Mouse (Mus musculus): Measurements from ENCODE around the gene Cebpb.
"Not testable (repeated sequence)": the region's sequence is repeated elsewhere in the genome, so short reads cannot be mapped to it uniquely, and the experiment has no call there.

Cebpb gene

GRCm38 (mm10) chr2:167688498-167689451 is at the start of gene Cebpb:
Cebpb (plus strand) TSS chr2:167688915.
- peak; percentile 82 for DNase-seq (ENCODE audit: low read depth, low spot score)

GRCm38 (mm10) chr2:167640279-167640678 is 48.4 kb upstream of the Cebpb start:
- DNase-seq (ENCODE audit: low read depth, low spot score): no peak

DNA sequence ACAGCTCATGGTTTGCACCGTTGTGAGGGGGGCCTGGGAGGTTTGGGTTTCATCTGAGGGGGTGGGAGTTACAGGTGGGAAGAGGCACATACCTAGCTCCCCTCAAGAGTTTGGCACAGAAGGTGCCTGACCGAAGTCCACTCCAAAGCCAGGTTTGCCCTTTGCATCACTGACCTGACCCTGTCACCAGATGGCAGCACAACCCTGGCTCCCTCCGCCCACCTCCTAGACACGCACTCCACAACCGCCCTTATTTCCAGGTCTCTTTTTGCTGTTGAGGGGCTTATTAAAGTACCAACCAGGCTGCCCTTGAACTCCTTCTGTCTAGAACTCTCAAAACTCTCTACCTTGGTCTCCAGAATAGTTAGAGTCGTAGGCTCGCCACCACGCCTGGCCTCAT is 47.4 kb upstream of the Cebpb start:
- DNase-seq (ENCODE audit: low read depth, low spot score): no peak

GRCm38 (mm10) chr2:167642164-167642563 is 46.6 kb upstream of the Cebpb start:
- DNase-seq (ENCODE audit: low read depth, low spot score): no peak

DNA sequence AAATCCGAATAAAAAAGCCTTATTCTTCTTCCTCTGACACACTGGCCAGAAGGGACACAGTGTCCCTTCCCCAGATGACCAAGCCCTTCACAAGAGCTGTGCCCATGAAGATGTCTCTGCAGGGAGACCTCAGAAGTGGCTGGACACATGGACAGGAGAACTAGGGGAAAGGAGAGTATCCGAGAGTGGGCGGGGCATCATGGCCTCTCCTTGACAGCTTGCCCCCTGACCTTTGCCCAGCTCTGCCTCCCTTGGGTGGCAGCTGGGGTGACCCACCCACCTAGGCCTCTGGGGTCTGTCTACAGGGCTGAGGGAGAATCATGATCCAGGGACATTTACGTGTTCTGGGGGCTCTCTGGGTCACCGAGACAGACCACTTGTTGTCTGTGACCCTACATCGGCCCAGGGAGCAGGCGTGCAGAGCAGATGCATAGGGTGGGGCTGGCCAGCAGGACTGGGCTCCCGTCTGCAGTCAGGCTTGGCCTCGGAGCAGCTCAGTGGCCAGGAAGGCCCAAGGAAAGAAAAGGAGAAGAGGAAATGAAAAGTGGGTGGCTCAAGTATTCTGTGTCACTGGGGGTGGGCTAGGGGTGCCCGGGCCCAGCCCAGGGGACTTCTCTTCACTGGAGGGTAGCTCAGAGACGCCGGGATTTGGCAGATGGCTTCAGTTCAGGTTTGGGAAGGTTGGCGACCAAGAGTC is 45.2 kb upstream of the Cebpb start:
- not testable (repeated sequence) for DNase-seq (ENCODE audit: low read depth, low spot score)

GRCm38 (mm10) chr2:167646411-167646810 is 42.3 kb upstream of the Cebpb start:
- no peak for DNase-seq (ENCODE audit: low read depth, low spot score)

- DNase-seq (ENCODE audit: low read depth, low spot score): no peak
Observed at GRCm38 (mm10) chr2:167649290-167650032, 39.3 kb upstream of the Cebpb start.

DNA sequence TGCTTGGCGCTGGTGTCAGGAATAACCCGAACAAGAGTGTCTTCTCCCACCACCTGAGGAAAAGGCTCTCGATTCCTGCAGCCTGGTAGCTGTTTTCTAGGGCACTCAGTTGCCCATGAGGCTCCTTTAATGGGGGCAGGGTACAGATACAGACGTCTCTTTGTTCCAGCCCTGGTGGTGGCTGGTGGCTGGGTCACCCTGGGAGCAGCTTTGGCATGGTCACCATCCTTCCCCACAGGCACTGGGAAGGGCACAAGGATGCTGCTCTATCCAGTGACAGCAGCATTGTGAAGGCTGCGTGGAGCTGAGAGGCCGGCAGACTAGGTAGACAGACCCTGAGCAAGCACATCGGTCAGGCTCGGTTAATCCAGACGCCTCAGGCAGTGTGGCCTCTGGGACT is 37.1 kb upstream of the Cebpb start:
- no peak for DNase-seq (ENCODE audit: low read depth, low spot score)

DNA sequence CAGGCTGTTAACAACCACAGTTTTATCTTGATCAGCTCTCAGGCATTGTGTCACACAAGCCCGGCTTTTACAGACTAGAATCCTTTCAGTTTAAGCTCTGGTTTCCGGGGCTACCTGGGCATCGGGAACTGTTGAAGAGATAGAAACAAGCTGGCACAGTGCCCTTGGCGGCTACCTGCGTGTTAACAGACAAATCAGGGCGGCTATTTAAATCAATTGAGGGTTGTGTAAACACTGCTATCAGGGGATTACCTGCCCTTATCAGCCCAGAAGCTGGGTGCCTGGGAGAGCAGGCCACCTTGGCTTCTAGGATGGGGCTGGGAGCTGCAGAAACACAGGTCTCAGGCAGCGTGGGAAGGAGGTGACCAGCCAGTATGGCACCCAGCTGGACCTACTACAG is 36.0 kb upstream of the Cebpb start:
- DNase-seq (ENCODE audit: low read depth, low spot score): no peak

GRCm38 (mm10) chr2:167654911-167655600 is 33.7 kb upstream of the Cebpb start:
- DNase-seq (ENCODE audit: low read depth, low spot score): no peak

DNA sequence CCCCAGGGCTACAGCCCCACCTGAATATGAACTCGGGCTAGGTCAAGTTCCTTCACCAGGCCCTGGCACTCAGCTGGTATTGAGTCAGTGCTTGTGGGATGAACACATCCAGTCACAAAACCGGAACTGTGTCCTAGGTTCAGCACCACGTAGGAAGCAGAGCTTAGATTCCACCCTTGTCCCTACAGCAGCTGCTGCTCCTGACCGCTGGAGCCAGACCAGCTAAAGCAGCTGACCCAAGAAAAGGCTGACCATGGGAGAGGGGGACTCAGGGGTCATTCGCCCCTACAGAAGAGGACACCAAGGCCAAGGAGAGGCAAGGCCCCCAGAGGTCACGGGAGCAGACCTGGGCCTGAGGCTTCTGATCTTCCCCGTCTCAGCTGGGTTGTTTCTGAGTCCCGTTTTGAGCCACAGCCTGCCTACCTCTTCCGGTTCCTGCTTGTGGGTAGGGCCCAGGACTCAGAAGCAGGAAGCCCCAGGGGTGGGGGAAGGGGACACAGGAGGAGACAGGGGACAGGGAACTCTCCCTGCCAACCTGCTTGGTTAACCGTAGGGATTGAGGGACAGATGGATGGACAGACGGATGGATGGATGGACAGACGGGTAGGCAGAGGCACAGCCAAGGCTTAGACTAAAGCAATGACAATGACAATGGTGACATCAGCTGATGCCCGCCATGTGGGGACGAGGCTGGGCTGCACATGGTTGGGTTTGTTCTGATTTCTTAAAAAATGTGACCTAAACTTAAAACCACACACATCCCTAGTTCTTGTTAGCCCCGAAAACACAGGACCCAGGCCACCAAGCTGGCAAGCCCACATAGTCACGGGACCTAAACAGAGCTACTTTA is 31.9 kb upstream of the Cebpb start:
- no peak for DNase-seq (ENCODE audit: low read depth, low spot score)

- no peak for DNase-seq (ENCODE audit: low read depth, low spot score)
Observed at GRCm38 (mm10) chr2:167657973-167658372, 30.7 kb upstream of the Cebpb start.

GRCm38 (mm10) chr2:167658712-167659111 is 30.0 kb upstream of the Cebpb start:
- DNase-seq (ENCODE audit: low read depth, low spot score): no peak

DNA sequence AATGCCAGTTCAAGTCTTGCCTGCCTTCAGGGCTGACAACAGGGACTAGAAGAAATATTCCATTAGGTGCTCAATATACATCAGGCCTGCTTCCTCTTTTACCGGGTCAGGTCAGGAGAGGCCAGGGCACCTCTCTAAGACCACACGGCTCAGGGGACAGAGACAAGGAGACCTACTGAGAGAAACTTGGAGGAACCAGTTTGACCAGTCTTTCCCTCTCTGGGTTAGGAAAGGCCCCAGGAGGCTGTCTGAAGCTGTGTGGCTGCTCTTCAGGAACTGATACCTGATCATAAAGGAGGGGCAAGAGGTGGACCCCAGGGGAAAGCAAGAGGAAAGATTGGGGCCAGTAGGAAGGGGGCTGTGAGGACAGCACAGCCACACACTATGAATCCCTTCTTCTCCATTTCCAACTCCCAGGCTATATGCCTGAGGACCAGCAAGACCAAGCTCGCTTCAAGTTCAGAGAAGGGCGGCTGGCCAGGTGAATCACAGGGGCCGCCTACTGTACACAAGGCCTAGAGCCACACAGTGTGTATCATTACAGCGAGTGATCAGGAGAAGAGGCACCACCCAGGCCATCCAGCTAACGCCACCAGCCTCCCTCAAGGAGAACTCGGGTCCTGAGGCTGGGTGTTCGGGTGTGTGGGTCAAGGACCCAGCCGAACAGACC is 29.4 kb upstream of the Cebpb start:
- no peak for DNase-seq (ENCODE audit: low read depth, low spot score)

DNA sequence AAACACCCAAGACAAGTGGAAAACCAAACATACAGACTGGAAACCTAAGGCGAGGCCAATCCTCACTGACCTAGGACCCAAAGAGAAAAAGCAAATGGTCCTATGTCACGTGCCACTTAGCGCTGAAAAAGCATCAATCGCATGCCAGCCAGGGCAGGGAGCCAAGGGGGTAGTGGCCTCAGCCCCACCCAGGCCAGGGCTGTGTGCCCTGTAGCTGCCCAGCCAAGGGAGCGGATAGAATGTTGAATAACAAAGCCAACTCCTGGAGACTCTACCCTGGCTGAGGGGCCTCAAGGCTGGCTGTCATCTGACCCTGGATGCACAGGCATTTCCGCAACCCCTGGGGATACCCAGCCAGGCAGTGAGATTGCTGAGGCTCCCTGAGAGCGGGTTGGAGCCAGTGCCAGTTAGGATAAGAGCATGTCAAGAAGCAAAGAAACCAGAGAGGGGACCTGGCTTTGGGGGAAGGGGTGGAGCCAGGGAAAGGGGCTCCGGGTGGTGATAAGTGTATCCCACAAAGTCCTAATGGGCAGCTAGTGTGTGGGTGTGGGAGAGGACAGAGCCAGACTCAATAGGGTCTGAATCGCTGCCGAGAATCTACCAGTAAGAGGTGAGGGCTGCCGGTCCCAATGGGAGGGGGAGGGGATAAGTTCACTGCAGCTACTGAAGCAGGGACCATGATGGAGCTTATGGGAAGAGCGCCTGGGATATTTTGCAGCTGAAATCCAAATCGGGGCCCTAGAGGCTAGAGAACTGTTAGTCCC is 28.7 kb upstream of the Cebpb start:
- DNase-seq (ENCODE audit: low read depth, low spot score): peak; percentile 53

DNA sequence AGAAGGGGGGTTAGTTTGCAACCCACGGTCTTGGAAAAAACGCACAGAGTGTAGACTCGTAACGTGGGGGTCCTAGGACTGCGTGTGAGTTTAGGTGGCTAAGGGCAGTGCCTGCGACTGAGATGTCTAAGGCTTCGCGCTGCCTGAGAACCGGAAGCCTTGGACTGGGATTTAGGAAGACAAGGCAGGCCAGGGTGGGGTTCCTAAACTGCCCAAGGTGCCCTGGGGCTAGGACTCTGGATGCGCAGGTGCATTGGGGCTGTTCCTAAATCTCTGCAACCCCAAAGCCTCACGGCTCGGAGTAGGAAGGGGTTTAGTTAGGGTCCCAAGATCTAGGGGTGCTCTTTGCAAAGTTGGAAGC is 28.1 kb upstream of the Cebpb start:
- no peak for DNase-seq (ENCODE audit: low read depth, low spot score)

GRCm38 (mm10) chr2:167661270-167662203 is 27.2 kb upstream of the Cebpb start, which contains the start of gene Gm20431:
Gm20431 (minus strand) TSS chr2:167661496.
- peak; percentile 86 for DNase-seq (ENCODE audit: low read depth, low spot score)

DNA sequence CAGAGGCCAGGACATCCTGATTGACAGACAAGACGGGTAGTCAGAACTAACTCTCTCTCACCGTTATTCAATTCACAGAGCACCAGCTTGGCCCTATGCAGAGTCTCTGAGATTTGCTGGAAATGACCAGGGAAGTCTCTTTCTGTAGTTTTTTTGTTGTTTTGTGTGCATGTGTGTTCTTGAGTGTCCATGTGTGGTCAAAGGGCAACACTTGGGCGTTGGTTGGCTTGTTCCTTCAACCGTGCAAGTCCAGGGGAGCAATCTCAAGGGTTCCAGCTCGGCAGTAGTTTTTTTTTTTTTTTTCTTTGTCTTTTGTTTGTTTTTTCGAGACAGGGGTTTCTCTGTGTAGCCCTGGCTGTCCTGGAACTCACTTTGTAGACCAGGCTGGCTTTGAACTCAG is 26.0 kb upstream of the Cebpb start:
- no peak for DNase-seq (ENCODE audit: low read depth, low spot score)
